Mouse (Mus musculus): Measurements from ENCODE around the gene Tmem234. TPM values are rescaled to one million over a fixed set of nuclear protein-coding genes. Genes with fewer than 3 reads are reported as not detected.

Tmem234 gene
- polyA plus RNA-seq, 1 experiment, result 94.0 TPM

- no peaks in the 10 kb centered on the region for H3K27me3 ChIP-seq (ENCODE audit: control insufficient read depth, insufficient read depth, low read length, poor library complexity, severe bottlenecking)
- peak overlapping the region; percentile 31; the same call in 1 of the 2 replicates for H3K27ac ChIP-seq (ENCODE audit: insufficient read depth, low read length)
- peak overlapping the region; percentile 1; the same call in 1 of the 2 replicates for H3K4me3 ChIP-seq (ENCODE audit: low read depth, low read length)
- H3K9ac ChIP-seq (ENCODE audit: low read depth, poor library complexity, severe bottlenecking), result 0 out of 2 replicates have a peak overlapping the region, but pooled peaks have one; percentile 4
- peaks cover 9% of the 10 kb centered on the region for H3K4me1 ChIP-seq (ENCODE audit: control insufficient read depth, insufficient read depth, low read length)
- peaks cover 11% of the 10 kb centered on the region; the same call in 1 of the 2 replicates for H3K36me3 ChIP-seq (ENCODE audit: control insufficient read depth, insufficient read depth, low read length, poor library complexity, severe bottlenecking)
- TF ChIP-seq EP300 (IDR thresholded peaks at IDR 0.05; ENCODE audit: insufficient read depth, low read depth, low read length) (no peak), POLR2A (IDR thresholded peaks at IDR 0.05; ENCODE audit: insufficient read depth, low read length) (no peak), CTCF (IDR thresholded peaks at IDR 0.05; ENCODE audit: low read depth, low read length) (no peak)
- H3K9me3 ChIP-seq (replicated peaks; ENCODE audit: control insufficient read depth, insufficient read depth, low read length, poor library complexity, severe bottlenecking), result no peaks in the 10 kb centered on the region
Measured at GRCm38 (mm10) chr4:129609139-129609631, 8.7 kb downstream of the Tmem234 start.

GRCm38 (mm10) chr4:129610026-129610425, 9.6 kb downstream of the Tmem234 start:
- TF ChIP-seq CTCF (IDR thresholded peaks at IDR 0.05; ENCODE audit: low read depth, low read length) (no peak), EP300 (IDR thresholded peaks at IDR 0.05; ENCODE audit: insufficient read depth, low read depth, low read length) (peak; percentile 87), POLR2A (IDR thresholded peaks at IDR 0.05; ENCODE audit: insufficient read depth, low read length) (no peak)
- no peak overlapping the region for H3K4me3 ChIP-seq (ENCODE audit: low read depth, low read length)
- peaks cover 9% of the 10 kb centered on the region for H3K4me1 ChIP-seq (ENCODE audit: control insufficient read depth, insufficient read depth, low read length)
- no peak overlapping the region for H3K9ac ChIP-seq (ENCODE audit: low read depth, poor library complexity, severe bottlenecking)
- H3K36me3 ChIP-seq (ENCODE audit: control insufficient read depth, insufficient read depth, low read length, poor library complexity, severe bottlenecking), result peaks cover 11% of the 10 kb centered on the region; the same call in 1 of the 2 replicates
- H3K9me3 ChIP-seq (replicated peaks; ENCODE audit: control insufficient read depth, insufficient read depth, low read length, poor library complexity, severe bottlenecking), result no peaks in the 10 kb centered on the region
- no peaks in the 10 kb centered on the region for H3K27me3 ChIP-seq (ENCODE audit: control insufficient read depth, insufficient read depth, low read length, poor library complexity, severe bottlenecking)
- peak overlapping the region; percentile 57 for H3K27ac ChIP-seq (ENCODE audit: insufficient read depth, low read length)

GRCm38 (mm10) chr4:129610472-129610871, 10.0 kb downstream of the Tmem234 start:
- no peak overlapping the region for H3K4me3 ChIP-seq (ENCODE audit: low read depth, low read length)
- H3K9me3 ChIP-seq (replicated peaks; ENCODE audit: control insufficient read depth, insufficient read depth, low read length, poor library complexity, severe bottlenecking), result no peaks in the 10 kb centered on the region
- peaks cover 9% of the 10 kb centered on the region; the same call in 1 of the 2 replicates for H3K36me3 ChIP-seq (ENCODE audit: control insufficient read depth, insufficient read depth, low read length, poor library complexity, severe bottlenecking)
- peaks cover 9% of the 10 kb centered on the region for H3K4me1 ChIP-seq (ENCODE audit: control insufficient read depth, insufficient read depth, low read length)
- TF ChIP-seq POLR2A (IDR thresholded peaks at IDR 0.05; ENCODE audit: insufficient read depth, low read length), result no peak
- TF ChIP-seq EP300 (IDR thresholded peaks at IDR 0.05; ENCODE audit: insufficient read depth, low read depth, low read length), result no peak
- no peak for TF ChIP-seq CTCF (IDR thresholded peaks at IDR 0.05; ENCODE audit: low read depth, low read length)
- H3K9ac ChIP-seq (ENCODE audit: low read depth, poor library complexity, severe bottlenecking), result no peak overlapping the region
- no peaks in the 10 kb centered on the region for H3K27me3 ChIP-seq (ENCODE audit: control insufficient read depth, insufficient read depth, low read length, poor library complexity, severe bottlenecking)
- no peak overlapping the region for H3K27ac ChIP-seq (ENCODE audit: insufficient read depth, low read length)

- Histone ChIP-seq H3K4me1 (ENCODE audit: control insufficient read depth, insufficient read depth, low read length) (peaks cover 8% of the 10 kb centered on the region), H3K27me3 (ENCODE audit: control insufficient read depth, insufficient read depth, low read length, poor library complexity, severe bottlenecking) (no peaks in the 10 kb centered on the region), H3K9me3 (replicated peaks; ENCODE audit: control insufficient read depth, insufficient read depth, low read length, poor library complexity, severe bottlenecking) (no peaks in the 10 kb centered on the region), H3K4me3 (ENCODE audit: low read depth, low read length) (no peak within 1 kb of the TSS), H3K9ac (ENCODE audit: low read depth, poor library complexity, severe bottlenecking) (no peak within 1 kb of the TSS), H3K36me3 (ENCODE audit: control insufficient read depth, insufficient read depth, low read length, poor library complexity, severe bottlenecking) (no peaks in the 10 kb centered on the region), H3K27ac (ENCODE audit: insufficient read depth, low read length) (no peak within 1 kb of the TSS)
- TF ChIP-seq CTCF (IDR thresholded peaks at IDR 0.05; ENCODE audit: low read depth, low read length), result no peak
- TF ChIP-seq EP300 (IDR thresholded peaks at IDR 0.05; ENCODE audit: insufficient read depth, low read depth, low read length), result no peak
- no peak for TF ChIP-seq POLR2A (IDR thresholded peaks at IDR 0.05; ENCODE audit: insufficient read depth, low read length)
Measured at GRCm38 (mm10) chr4:129614093-129614492, 13.6 kb downstream of the Tmem234 start, which contains the start of gene Dcdc2b. TSS of gene Dcdc2b (minus strand) at chr4:129614257.

- Histone ChIP-seq H3K9ac (ENCODE audit: low read depth, poor library complexity, severe bottlenecking) (no peak overlapping the region), H3K27ac (ENCODE audit: insufficient read depth, low read length) (no peak overlapping the region), H3K27me3 (ENCODE audit: control insufficient read depth, insufficient read depth, low read length, poor library complexity, severe bottlenecking) (no peaks in the 10 kb centered on the region), H3K36me3 (ENCODE audit: control insufficient read depth, insufficient read depth, low read length, poor library complexity, severe bottlenecking) (no peaks in the 10 kb centered on the region), H3K4me1 (ENCODE audit: control insufficient read depth, insufficient read depth, low read length) (no peaks in the 10 kb centered on the region), H3K4me3 (ENCODE audit: low read depth, low read length) (no peak overlapping the region), H3K9me3 (replicated peaks; ENCODE audit: control insufficient read depth, insufficient read depth, low read length, poor library complexity, severe bottlenecking) (no peaks in the 10 kb centered on the region)
- no peak for TF ChIP-seq CTCF (IDR thresholded peaks at IDR 0.05; ENCODE audit: low read depth, low read length)
- TF ChIP-seq POLR2A (IDR thresholded peaks at IDR 0.05; ENCODE audit: insufficient read depth, low read length), result no peak
- no peak for TF ChIP-seq EP300 (IDR thresholded peaks at IDR 0.05; ENCODE audit: insufficient read depth, low read depth, low read length)
Measured at GRCm38 (mm10) chr4:129615801-129616290, 15.4 kb downstream of the Tmem234 start.

DNA sequence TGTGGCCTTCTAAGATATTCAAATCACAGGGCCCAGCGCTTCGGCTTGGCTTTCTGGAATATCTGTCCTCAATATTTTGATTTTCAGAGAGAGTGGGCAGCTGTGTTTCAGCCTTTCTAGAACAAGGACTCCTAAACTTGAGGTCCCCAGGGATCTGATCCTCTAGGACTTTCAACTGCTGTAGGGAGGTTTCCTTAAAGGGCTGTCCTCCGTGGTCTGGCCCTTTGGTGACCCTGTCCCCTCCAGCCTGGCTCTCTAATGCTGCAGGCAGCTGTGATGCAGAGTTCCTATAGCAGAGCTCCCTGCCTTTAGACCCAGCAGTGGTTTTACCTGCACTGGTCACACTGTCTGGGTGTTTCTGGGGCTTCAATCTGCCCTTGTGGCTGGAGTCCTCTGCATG, 16.2 kb downstream of the Tmem234 start:
- Histone ChIP-seq H3K27me3 (ENCODE audit: control insufficient read depth, insufficient read depth, low read length, poor library complexity, severe bottlenecking) (no peaks in the 10 kb centered on the region), H3K36me3 (ENCODE audit: control insufficient read depth, insufficient read depth, low read length, poor library complexity, severe bottlenecking) (no peaks in the 10 kb centered on the region), H3K4me3 (ENCODE audit: low read depth, low read length) (no peak overlapping the region), H3K9ac (ENCODE audit: low read depth, poor library complexity, severe bottlenecking) (no peak overlapping the region), H3K9me3 (replicated peaks; ENCODE audit: control insufficient read depth, insufficient read depth, low read length, poor library complexity, severe bottlenecking) (no peaks in the 10 kb centered on the region), H3K27ac (ENCODE audit: insufficient read depth, low read length) (no peak overlapping the region), H3K4me1 (ENCODE audit: control insufficient read depth, insufficient read depth, low read length) (no peaks in the 10 kb centered on the region)
- TF ChIP-seq EP300 (IDR thresholded peaks at IDR 0.05; ENCODE audit: insufficient read depth, low read depth, low read length) (no peak), CTCF (IDR thresholded peaks at IDR 0.05; ENCODE audit: low read depth, low read length) (no peak), POLR2A (IDR thresholded peaks at IDR 0.05; ENCODE audit: insufficient read depth, low read length) (no peak)
